Mouse (Mus musculus): ENCODE measurements at regions not wholly inside any gene's neighbourhood (a gene's known extent, or its start where the extent isn't known, plus 50 kb on each side); places are given as distances from the start of the nearest gene placed in this dataset.

- TF ChIP-seq POLR2A (IDR thresholded peaks at IDR 0.05; ENCODE audit: borderline replicate concordance, control insufficient read depth, low read depth, low read length) (no peak), CTCF (IDR thresholded peaks at IDR 0.05; ENCODE audit: control insufficient read depth, insufficient read depth, low read length) (no peak)
Observed at GRCm38 (mm10) chr1:63903620-63904019, 134.6 kb upstream of the 4933402D24Rik start.

Data from bone marrow, adult 2 months (tissue).